Mouse (Mus musculus) CD4-positive, CD25-positive, alpha-beta regulatory T cell, adult 2 months (primary cell): ENCODE data around the gene Kcnk4.

Source experiments
- DNase-seq: peaks from one replicate; pipeline ENCODE4 v3.0.0-alpha.2; 2012; ENCODE audit warnings: low read depth, low spot score

Kcnk4 gene

GRCm38 (mm10) chr19:6937541-6938465 is 3.5 kb upstream of the Kcnk4 start:
- DNase-seq: no peak

GRCm38 (mm10) chr19:6936299-6936698 is 2.0 kb upstream of the Kcnk4 start:
- DNase-seq: peak; percentile 61

GRCm38 (mm10) chr19:6933436-6934194 is 700 bp downstream of the Kcnk4 start:
- DNase-seq: peak; percentile 40

GRCm38 (mm10) chr19:6933102-6933435 is 1.2 kb downstream of the Kcnk4 start:
- no peak for DNase-seq

- no peak for DNase-seq
These were observed 2.3 kb downstream of the Kcnk4 start for GRCm38 (mm10) chr19:6932018-6932417.

- DNase-seq: no peak
These were observed 3.3 kb downstream of the Kcnk4 start for GRCm38 (mm10) chr19:6931002-6931401.

GRCm38 (mm10) chr19:6928080-6928479 is 6.2 kb downstream of the Kcnk4 start:
- DNase-seq: no peak

GRCm38 (mm10) chr19:6926559-6927255 is 7.6 kb downstream of the Kcnk4 start:
- DNase-seq: peak; percentile 58

- no peak for DNase-seq
These were observed 8.5 kb downstream of the Kcnk4 start for GRCm38 (mm10) chr19:6925611-6926329.

GRCm38 (mm10) chr19:6925307-6925573 is 9.1 kb downstream of the Kcnk4 start, which contains the start of gene Catsperz:
TSS of gene Catsperz (minus strand) at chr19:6925380.
- no peak for DNase-seq

GRCm38 (mm10) chr19:6924461-6925306 is 9.6 kb downstream of the Kcnk4 start:
- peak; percentile 87 for DNase-seq

- DNase-seq: no peak
These were observed 11.2 kb downstream of the Kcnk4 start for GRCm38 (mm10) chr19:6922901-6923735.

- DNase-seq: peak; percentile 100
These were observed 12.4 kb downstream of the Kcnk4 start, which contains the start of gene Esrra for GRCm38 (mm10) chr19:6921647-6922567. TSS of gene Esrra (minus strand) at chr19:6921813.

- DNase-seq: peak; percentile 67
These were observed 13.3 kb downstream of the Kcnk4 start for GRCm38 (mm10) chr19:6920741-6921636.

- DNase-seq: no peak
These were observed 14.2 kb downstream of the Kcnk4 start for GRCm38 (mm10) chr19:6919876-6920740.

GRCm38 (mm10) chr19:6919431-6919830 is 14.9 kb downstream of the Kcnk4 start:
- DNase-seq: no peak

- DNase-seq: no peak
These were observed 16.0 kb downstream of the Kcnk4 start for GRCm38 (mm10) chr19:6918321-6918720.
